Mouse (Mus musculus): ENCODE measurements around the gene Lrrc66. TPM values are rescaled to one million over a fixed set of nuclear protein-coding genes. Genes with fewer than 3 reads are reported as not detected.

Lrrc66 gene
- total and polyA plus RNA-seq, 3 experiments, result 1.1 TPM; not detected in 1

DNA sequence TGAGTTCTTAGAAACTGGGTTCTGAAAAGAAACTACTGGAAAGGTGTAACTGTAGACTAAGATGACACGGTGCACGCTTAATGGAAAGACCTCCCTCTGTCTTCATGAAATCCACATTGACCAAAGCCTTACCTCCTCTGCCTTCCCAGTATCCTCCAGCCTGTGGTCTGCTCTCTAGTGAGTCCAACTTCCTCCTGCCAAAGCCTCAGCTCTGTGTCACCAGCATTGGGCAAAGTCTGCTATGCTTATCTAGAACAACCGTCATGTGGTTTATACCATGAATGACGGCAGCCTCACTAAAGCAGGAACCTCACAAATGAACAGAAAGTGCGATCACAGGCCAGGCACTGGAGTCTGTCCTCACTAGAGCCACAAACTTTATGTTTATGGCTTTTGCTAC lies 2.2 kb downstream of the Lrrc66 start (continued):
- no peak for TF ChIP-seq CHD1 (IDR thresholded peaks at IDR 0.05; ENCODE audit: low read depth, low read length)
- peak; percentile 27; the same call in 1 of the 2 replicates for TF ChIP-seq NELFE (IDR thresholded peaks at IDR 0.05; ENCODE audit: low read depth, low read length)
- TF ChIP-seq EP300 (IDR thresholded peaks at IDR 0.05; ENCODE audit: low read depth in 1 of 2, low read length in 2 of 2), result peak; percentile 69 to 75
- no peak for TF ChIP-seq GABPA (IDR thresholded peaks at IDR 0.05; ENCODE audit: low read depth, low read length)
- TF ChIP-seq KAT2A (conservative IDR thresholded peaks at IDR 0.05; ENCODE audit: low read depth, low read length), result no peak
- TF ChIP-seq MYB (IDR thresholded peaks at IDR 0.05; ENCODE audit: low read depth, low read length), result peak; percentile 63; the same call in 1 of the 2 replicates
- TF ChIP-seq CHD2 (IDR thresholded peaks at IDR 0.05; ENCODE audit: low read length), result no peak
- TF ChIP-seq ZC3H11A (IDR thresholded peaks at IDR 0.05; ENCODE audit: low read depth, low read length), result no peak
- peak; percentile 55; the same call in 1 of the 2 replicates for TF ChIP-seq HCFC1 (IDR thresholded peaks at IDR 0.05; ENCODE audit: low read depth, low read length)
- TF ChIP-seq TBP (IDR thresholded peaks at IDR 0.05; ENCODE audit: low read depth, low read length), result peak; percentile 84

DNA sequence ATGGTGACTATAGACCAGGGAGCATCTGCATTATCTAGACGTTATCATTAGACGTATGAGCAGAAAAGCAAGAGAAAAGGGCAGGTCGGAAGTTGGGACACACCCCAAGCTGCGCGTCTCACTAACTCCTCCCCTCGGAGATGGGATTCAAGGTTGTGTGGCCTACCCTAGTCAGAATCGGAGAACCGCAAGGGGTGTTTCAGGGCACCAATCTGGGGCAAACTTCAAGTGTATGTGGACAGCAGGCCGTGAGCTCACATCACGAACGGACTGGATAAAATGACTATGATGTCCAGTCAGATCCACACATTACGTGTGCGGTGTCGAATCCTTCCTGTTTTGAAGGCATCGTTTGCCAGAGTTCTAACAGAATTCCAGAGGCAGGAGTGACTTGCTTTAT lies 4.3 kb downstream of the Lrrc66 start:
- Histone ChIP-seq H3K36me3 (ENCODE audit: control insufficient read depth in 1 of 2, insufficient read depth in 2 of 2, low read length in 2 of 2) (peaks cover 0 to 5% of the 10 kb centered on the region in 2 experiments; a peak in 2 of 4 replicates), H3K9ac (ENCODE audit: control insufficient read depth, low read depth, low read length, poor library complexity, severe bottlenecking) (no peak overlapping the region), H3K27ac (ENCODE audit: control insufficient read depth, low read depth, low read length) (no peak overlapping the region), H3K27me3 (ENCODE audit: control insufficient read depth in 1 of 2, insufficient read depth in 2 of 2, low read length in 2 of 2) (no peaks in the 10 kb centered on the region), H3K4me1 (ENCODE audit: control insufficient read depth in 1 of 2, insufficient read depth in 2 of 2, low read length in 2 of 2) (peaks cover 4 to 13% of the 10 kb centered on the region in 2 experiments; a peak in 3 of 4 replicates), H3K9me3 (replicated peaks; ENCODE audit: insufficient read depth, low read length) (no peaks in the 10 kb centered on the region), H3K4me3 (ENCODE audit: control insufficient read depth in 1 of 2, insufficient read depth in 1 of 2, low read depth in 2 of 2, low read length in 2 of 2) (no peak overlapping the region), H3K79me2 (ENCODE audit: control insufficient read depth, insufficient read depth, low read length, poor library complexity) (no peaks in the 10 kb centered on the region)
- TF ChIP-seq POLR2AphosphoS5 (IDR thresholded peaks at IDR 0.05; ENCODE audit: borderline replicate concordance, low read depth, low read length) (no peak), MYB (IDR thresholded peaks at IDR 0.05; ENCODE audit: low read depth, low read length) (no peak), SIN3A (IDR thresholded peaks at IDR 0.05; ENCODE audit: low read length) (no peak), BHLHE40 (IDR thresholded peaks at IDR 0.05; ENCODE audit: borderline replicate concordance, low read depth, low read length) (no peak)
- DNase-seq (ENCODE audit: low read depth, low spot score), result no peak

DNA sequence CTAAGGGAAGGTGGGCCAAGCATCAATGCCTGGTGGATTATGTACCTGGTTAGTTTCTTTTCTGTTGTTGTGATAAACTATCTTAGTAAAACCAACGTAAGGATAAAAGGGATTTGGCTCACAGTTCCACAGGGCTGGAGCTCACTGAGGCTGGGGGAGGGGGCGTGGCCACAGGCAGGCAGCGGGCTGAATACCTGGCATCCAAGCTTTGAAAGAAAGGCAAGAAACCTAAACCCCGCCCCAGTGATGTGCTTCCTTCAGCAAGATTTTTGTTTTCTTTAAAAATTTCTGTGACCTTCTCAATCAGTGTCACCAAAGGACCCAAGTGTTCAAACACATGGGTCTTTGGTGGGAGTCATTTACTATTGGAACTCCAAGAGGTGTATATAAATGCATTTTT lies 4.8 kb downstream of the Lrrc66 start:
- H3K4me3 ChIP-seq (ENCODE audit: control insufficient read depth in 1 of 2, insufficient read depth in 1 of 2, low read depth in 2 of 2, low read length in 2 of 2), result no peak overlapping the region
- TF ChIP-seq TAL1 (IDR thresholded peaks at IDR 0.05; ENCODE audit: low read length) (no peak), SIN3A (IDR thresholded peaks at IDR 0.05; ENCODE audit: low read length) (no peak), RCOR1 (IDR thresholded peaks at IDR 0.05; ENCODE audit: low read depth, low read length) (no peak), CTCF (IDR thresholded peaks at IDR 0.05 in 2 of 3, conservative IDR thresholded peaks at IDR 0.05 in 1 of 3; ENCODE audit: control insufficient read depth in 1 of 3, insufficient read depth in 1 of 3, low read depth in 2 of 3, low read length in 3 of 3, poor library complexity in 1 of 3, severe bottlenecking in 1 of 3) (no peak), ELF1 (IDR thresholded peaks at IDR 0.05; ENCODE audit: low read depth, low read length) (no peak), MAZ (IDR thresholded peaks at IDR 0.05; ENCODE audit: low read depth, low read length) (no peak), USF2 (IDR thresholded peaks at IDR 0.05; ENCODE audit: borderline replicate concordance in 1 of 2, insufficient read depth in 1 of 2, low read depth in 1 of 2, low read length in 2 of 2) (no peak), POLR2AphosphoS2 (IDR thresholded peaks at IDR 0.05; ENCODE audit: low read length) (no peak), USF1 (IDR thresholded peaks at IDR 0.05; ENCODE audit: low read depth, low read length) (no peak), MXI1 (IDR thresholded peaks at IDR 0.05; ENCODE audit: low read depth, low read length) (no peak), MEF2A (IDR thresholded peaks at IDR 0.05; ENCODE audit: extremely low read depth, insufficient replicate concordance, low read depth, low read length, poor library complexity, severe bottlenecking) (no peak), SMC3 (IDR thresholded peaks at IDR 0.05; ENCODE audit: low read depth, low read length) (no peak), GATA1 (IDR thresholded peaks at IDR 0.05; ENCODE audit: low read depth, low read length) (no peak)

More for the DNA sequence above, 4.8 kb downstream of the Lrrc66 start:
- Histone ChIP-seq H3K27me3 (ENCODE audit: control insufficient read depth in 1 of 2, insufficient read depth in 2 of 2, low read length in 2 of 2) (no peaks in the 10 kb centered on the region), H3K27ac (ENCODE audit: control insufficient read depth, low read depth, low read length) (no peak overlapping the region), H3K9ac (ENCODE audit: control insufficient read depth, low read depth, low read length, poor library complexity, severe bottlenecking) (no peak overlapping the region), H3K36me3 (ENCODE audit: control insufficient read depth in 1 of 2, insufficient read depth in 2 of 2, low read length in 2 of 2) (peaks cover 0 to 5% of the 10 kb centered on the region in 2 experiments; a peak in 2 of 4 replicates), H3K79me2 (ENCODE audit: control insufficient read depth, insufficient read depth, low read length, poor library complexity) (no peaks in the 10 kb centered on the region), H3K9me3 (replicated peaks; ENCODE audit: insufficient read depth, low read length) (no peaks in the 10 kb centered on the region), H3K4me1 (ENCODE audit: control insufficient read depth in 1 of 2, insufficient read depth in 2 of 2, low read length in 2 of 2) (peaks cover 4 to 13% of the 10 kb centered on the region in 2 experiments; a peak in 3 of 4 replicates)
- no peak for DNase-seq (ENCODE audit: low read depth, low spot score)
